9 mouse cellular contexts compared by ENCODE assay signal in the genomic region with DNA sequence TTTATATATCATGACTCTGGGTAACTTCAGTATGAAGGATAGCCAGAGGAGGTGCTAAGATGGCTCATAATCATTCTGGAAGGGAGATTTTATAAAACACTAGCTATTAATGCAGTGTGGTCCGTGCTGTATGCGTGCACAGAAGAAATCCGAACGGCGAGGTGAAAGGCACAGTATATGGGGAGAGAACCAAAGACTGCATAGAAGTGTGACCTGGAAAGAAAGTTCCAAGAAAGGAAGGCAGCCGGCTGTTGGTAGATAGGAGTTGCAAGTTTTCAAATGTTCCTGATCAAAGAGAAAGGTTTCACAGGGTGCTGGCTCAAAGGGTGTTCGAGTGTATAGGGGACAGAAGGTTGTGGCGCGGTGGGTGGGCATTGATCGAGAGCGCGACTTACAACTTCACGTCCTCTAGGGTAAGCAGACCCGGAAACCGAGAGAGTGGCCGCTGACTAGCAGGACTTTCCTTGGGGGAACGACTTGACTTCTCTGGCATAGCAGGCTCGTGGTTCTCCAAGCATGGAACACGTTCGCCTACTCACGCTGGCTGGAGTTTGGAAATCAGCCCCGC. TPM values are rescaled to one million over a fixed set of nuclear protein-coding genes. Genes with fewer than 3 reads are reported as not detected.
DNase-seq lines count a peak whose midpoint lies in the region; ATAC-seq and TF ChIP-seq lines count a peak whose summit lies in the region.
"Had no signal": no experiment of that assay in that cellular context is flagged by ENCODE, and none has a peak within 500 bp of the region (broad histone marks: within the 10 kb centered on the region; RNA-seq: fewer than 3 reads in every experiment).

No protein-coding gene starts in this region.

- H3K9me3 ChIP-seq in embryonic facial prominence, embryonic 13.5 days, result no peaks in the 10 kb centered on the region
- H3K9me3 ChIP-seq in intestine, embryonic 16.5 days (ENCODE audit: control insufficient read depth, low read length), result no peaks in the 10 kb centered on the region
- H3K9me3 ChIP-seq in neural tube, embryonic 12.5 days, result no peaks in the 10 kb centered on the region

- H3K4me1 ChIP-seq in lung, adult 2 months (ENCODE audit: control insufficient read depth, insufficient read depth, low read length), result no peaks in the 10 kb centered on the region; the same call in 1 of the 2 replicates
- H3K4me1 ChIP-seq in embryonic facial prominence, embryonic 13.5 days, result no peaks in the 10 kb centered on the region
- H3K4me1 ChIP-seq in intestine, embryonic 16.5 days (ENCODE audit: control insufficient read depth, insufficient read depth, low read length), result no peaks in the 10 kb centered on the region
- no peaks in the 10 kb centered on the region for H3K4me1 ChIP-seq in neural tube, embryonic 12.5 days

- H3K27ac ChIP-seq in embryonic facial prominence, embryonic 13.5 days, result no peak overlapping the region
- no peak overlapping the region for H3K27ac ChIP-seq in intestine, embryonic 16.5 days (ENCODE audit: low read length)
- no peak overlapping the region for H3K27ac ChIP-seq in neural tube, embryonic 12.5 days

- no peak for TF ChIP-seq CTCF in lung, adult 2 months (IDR thresholded peaks at IDR 0.05; ENCODE audit: insufficient read depth, low read length)

- DNase-seq in lung, adult 2 months, result no peak
- no peak for DNase-seq in lung, adult 18-20 months
- DNase-seq in cerebellum, postnatal 14 days, result no peak
- no peak for DNase-seq in cerebellum, adult 8-10 months
- DNase-seq in gastrocnemius, postnatal 10 days, result no peak

- peak overlapping the region; percentile 68 for H3K4me3 ChIP-seq in lung, adult 2 months (replicated peaks; ENCODE audit: extremely low read depth, low read depth, low read length)
- peak overlapping the region; percentile 60 for H3K4me3 ChIP-seq in embryonic facial prominence, embryonic 13.5 days
- peak overlapping the region; percentile 58 for H3K4me3 ChIP-seq in intestine, embryonic 16.5 days (ENCODE audit: low read length)
- peak overlapping the region; percentile 54 for H3K4me3 ChIP-seq in neural tube, embryonic 12.5 days

- ATAC-seq in embryonic facial prominence, embryonic 13.5 days (ENCODE audit: insufficient number of reproducible peaks, insufficient read depth, low FRiP score, low TSS enrichment, low read depth), result no peak
- ATAC-seq in intestine, embryonic 16.5 days, result peak; percentile 74
- peak; percentile 63 for ATAC-seq in neural tube, embryonic 12.5 days (ENCODE audit: low FRiP score, low read depth)

- peaks cover 31% of the 10 kb centered on the region for H3K27me3 ChIP-seq in embryonic facial prominence, embryonic 13.5 days
- H3K27me3 ChIP-seq in intestine, embryonic 16.5 days (replicated peaks; ENCODE audit: control insufficient read depth, insufficient read depth, low read length), result peaks cover 2% of the 10 kb centered on the region; the same call in 1 of the 2 replicates
- no peaks in the 10 kb centered on the region for H3K27me3 ChIP-seq in neural tube, embryonic 12.5 days (replicated peaks)

- peak overlapping the region; percentile 61 for H3K4me2 ChIP-seq in embryonic facial prominence, embryonic 13.5 days
- H3K4me2 ChIP-seq in intestine, embryonic 16.5 days (ENCODE audit: low read depth, low read length), result peak overlapping the region; percentile 53
- peak overlapping the region; percentile 56 for H3K4me2 ChIP-seq in neural tube, embryonic 12.5 days (replicated peaks)

- peak overlapping the region; percentile 51; the same call in 1 of the 2 replicates for H3K9ac ChIP-seq in embryonic facial prominence, embryonic 13.5 days
- peak overlapping the region; percentile 50 for H3K9ac ChIP-seq in intestine, embryonic 16.5 days (ENCODE audit: low read depth, low read length)
- H3K9ac ChIP-seq in neural tube, embryonic 12.5 days, result no peak overlapping the region

- H3K36me3 ChIP-seq in embryonic facial prominence, embryonic 13.5 days, result 0 out of 2 replicates have a peak, but pooled peaks cover 6% of the 10 kb centered on the region
- H3K36me3 ChIP-seq in intestine, embryonic 16.5 days (ENCODE audit: control insufficient read depth, insufficient read depth, low read length), result no peaks in the 10 kb centered on the region
- H3K36me3 ChIP-seq in neural tube, embryonic 12.5 days, result 0 out of 2 replicates have a peak, but pooled peaks cover 6% of the 10 kb centered on the region

- TF ChIP-seq POLR2A in lung, adult 2 months (IDR thresholded peaks at IDR 0.05; ENCODE audit: borderline replicate concordance, extremely low read depth, low read depth, low read length), result no peak

- WGBS in lung, adult 2 months, result 30% methylated on average over 22 of the region's 22 CpGs
- WGBS in embryonic facial prominence, embryonic 13.5 days, result 21% methylated on average over 22 of the region's 22 CpGs
- WGBS in intestine, embryonic 16.5 days, result 22% methylated on average over 22 of the region's 22 CpGs
- WGBS in neural tube, embryonic 12.5 days, result 17% methylated on average over 22 of the region's 22 CpGs

RNA-seq across cellular contexts. Expression of a gene that starts 0.5 kb away (rescaled TPM):
- polyA plus RNA-seq in lung, adult 2 months (2012; rRNA removed), result 11.4 and 15.6 TPM in 2 replicates
- polyA plus RNA-seq in embryonic facial prominence, embryonic 13.5 days (2015; fragmentation: Nextera tagmentation; extraction: Ambion mirVana), result 43.7 and 45.4 TPM in 2 replicates
- 36.5 and 40.3 TPM in 2 replicates for polyA plus RNA-seq in intestine, embryonic 16.5 days (2015; fragmentation: Nextera tagmentation; extraction: Ambion mirVana)
- polyA plus RNA-seq in neural tube, embryonic 12.5 days (2016; fragmentation: Nextera tagmentation; extraction: Ambion mirVana), result 30.9 and 32.2 TPM in 2 replicates
- 10 to 100 TPM; 37.3 to 38.1 TPM for total RNA-seq in gastrocnemius, postnatal 10 days (2021)

RNA-seq across cellular contexts. Expression of a gene that starts 31.1 kb away (rescaled TPM):
- polyA plus RNA-seq in lung, adult 2 months (2012; rRNA removed), result 0.05 TPM in 1 of 2 replicates, not detected in the other
- not detected in 2 replicates for polyA plus RNA-seq in embryonic facial prominence, embryonic 13.5 days (2015; fragmentation: Nextera tagmentation; extraction: Ambion mirVana)
- polyA plus RNA-seq in intestine, embryonic 16.5 days (2015; fragmentation: Nextera tagmentation; extraction: Ambion mirVana), result not detected in 2 replicates
- polyA plus RNA-seq in neural tube, embryonic 12.5 days (2016; fragmentation: Nextera tagmentation; extraction: Ambion mirVana), result not detected in 2 replicates
- under 1 TPM; 0.07 to 0.12 TPM for total RNA-seq in gastrocnemius, postnatal 10 days (2021)
- total RNA-seq: left cerebral cortex, postnatal 4 days had no signal

RNA-seq across cellular contexts. Expression of a gene that starts 51.1 kb away (rescaled TPM):
- 0.44 and 0.77 TPM in 2 replicates for polyA plus RNA-seq in lung, adult 2 months (2012; rRNA removed)
- polyA plus RNA-seq in embryonic facial prominence, embryonic 13.5 days (2015; fragmentation: Nextera tagmentation; extraction: Ambion mirVana), result 0.46 and 0.58 TPM in 2 replicates
- 0.38 and 0.77 TPM in 2 replicates for polyA plus RNA-seq in intestine, embryonic 16.5 days (2015; fragmentation: Nextera tagmentation; extraction: Ambion mirVana)
- 0.37 and 0.40 TPM in 2 replicates for polyA plus RNA-seq in neural tube, embryonic 12.5 days (2016; fragmentation: Nextera tagmentation; extraction: Ambion mirVana)
- total RNA-seq in gastrocnemius, postnatal 10 days (2021), result under 1 TPM in 1 of 2 experiments, not detected in 1; 0.20 TPM
- total RNA-seq: left cerebral cortex, postnatal 4 days had no signal
